Mouse (Mus musculus): ENCODE data around the gene Tmem132c.

- TF ChIP-seq CTCF (IDR thresholded peaks at IDR 0.05; ENCODE audit: insufficient read depth, low read depth, low read length): no peak
- no peak for TF ChIP-seq POLR2A (IDR thresholded peaks at IDR 0.05; ENCODE audit: insufficient read depth, low read depth, low read length)
These were observed 126.6 kb downstream of the Tmem132c start for GRCm38 (mm10) chr5:127368191-127368590.

Data from olfactory bulb, adult 2 months (tissue).